Mouse (Mus musculus) bone marrow, adult 2 months (tissue): ENCODE measurements around the gene Dlg2.

Experiments used
- CTCF ChIP-seq: fragments of 200-500 bp; IDR thresholded peaks from 2 replicates; pipeline ENCODE4 v1.5.1; 2011; ENCODE audit warnings: low read length, control low read depth; ENCODE audit not compliant: control insufficient read depth, insufficient read depth
- POLR2A ChIP-seq: fragments of 200-500 bp; IDR thresholded peaks from 2 replicates; pipeline ENCODE4 v1.6.1; 2011; ENCODE audit warnings: low read depth, mild to moderate bottlenecking, control low read depth, low read length, borderline replicate concordance; ENCODE audit not compliant: control insufficient read depth

GRCm38 (mm10) chr7:91089211-91089930, 612.9 kb downstream of the Dlg2 start:
- TF ChIP-seq CTCF (no peak), POLR2A (no peak)
